Mouse (Mus musculus) kidney, embryonic 15.5 days (tissue): ENCODE results near the gene Gm38100. TPM values are rescaled to one million over a fixed set of nuclear protein-coding genes. Genes with fewer than 3 reads are reported as not detected.
A peak's percentile ranks its signal among the peaks of the same experiment; 100 is the strongest.

Source experiments
- ATAC-seq: fragments of 200-750 bp; cut with Nextera tagmentation; replicated peaks from 2 replicates; pipeline ENCODE4 v1.8.0; 2017; ENCODE audit warnings: moderate TSS enrichment; ENCODE audit not compliant: low FRiP score
- H3K27ac ChIP-seq: fragments of 300-500 bp; sonication (generic); 2 replicates; pipeline ENCODE4 v1.5.1; 2015; ENCODE audit warnings: mild to moderate bottlenecking, inconsistent platforms
- H3K27me3 ChIP-seq: fragments of 300-500 bp; sonication (generic); 2 replicates; pipeline ENCODE4 v1.6.1; 2015; ENCODE audit warnings: inconsistent platforms
- H3K36me3 ChIP-seq: fragments of 300-500 bp; sonication (generic); 2 replicates; pipeline ENCODE4 v1.6.1; 2015; ENCODE audit warnings: inconsistent platforms
- H3K4me1 ChIP-seq: fragments of 300-500 bp; sonication (generic); 2 replicates; pipeline ENCODE4 v1.6.1; 2015; ENCODE audit warnings: inconsistent platforms
- H3K4me2 ChIP-seq: fragments of 300-500 bp; sonication (generic); 2 replicates; pipeline ENCODE4 v1.6.1; 2015; ENCODE audit warnings: moderate library complexity, mild to moderate bottlenecking, inconsistent platforms
- H3K4me3 ChIP-seq: fragments of 300-500 bp; sonication (generic); replicated peaks from 2 replicates; pipeline ENCODE4 v1.5.1; 2015; ENCODE audit warnings: mild to moderate bottlenecking, inconsistent platforms
- H3K9ac ChIP-seq: fragments of 300-500 bp; sonication (generic); 2 replicates; pipeline ENCODE4 v1.6.1; 2015; ENCODE audit warnings: mild to moderate bottlenecking, inconsistent platforms
- H3K9me3 ChIP-seq: fragments of 300-500 bp; sonication (generic); replicated peaks from 2 replicates; pipeline ENCODE4 v1.6.1; 2016; ENCODE audit warnings: inconsistent platforms
- WGBS: fragments of 180-500 bp; shearing (Covaris S2); methylation state at CpG from one replicate; pipeline ENCODE4 v1.1.7; 2015; ENCODE audit warnings: mixed read lengths; 5-methylcytosine and 5-hydroxymethylcytosine counted together
- polyA plus RNA-seq: library from polyadenylated mRNA; unstranded; fragments of >200 nt; fragmentation: Nextera tagmentation; extraction: Ambion mirVana; gene quantifications from 2 replicates; pipeline ENCODE4 v1.2.1, GENCODE M21; 2015

Gm38100 gene
- polyA plus RNA-seq, 1 experiment from 2014 or later: 0.16 TPM

GRCm38 (mm10) chr1:175923848-175924787 lies 4.0 kb downstream of the Gm38100 start:
- ATAC-seq: 0 out of 2 replicates have a peak, but pooled peaks have one; percentile 40
- Histone ChIP-seq H3K27ac (no peak overlapping the region), H3K4me3 (no peak overlapping the region), H3K9ac (no peak overlapping the region), H3K9me3 (no peaks in the 10 kb centered on the region), H3K36me3 (no peaks in the 10 kb centered on the region), H3K4me1 (no peaks in the 10 kb centered on the region), H3K4me2 (no peak overlapping the region), H3K27me3 (no peaks in the 10 kb centered on the region)
- 54% methylated on average over 7 of the region's 7 CpGs for WGBS

DNA sequence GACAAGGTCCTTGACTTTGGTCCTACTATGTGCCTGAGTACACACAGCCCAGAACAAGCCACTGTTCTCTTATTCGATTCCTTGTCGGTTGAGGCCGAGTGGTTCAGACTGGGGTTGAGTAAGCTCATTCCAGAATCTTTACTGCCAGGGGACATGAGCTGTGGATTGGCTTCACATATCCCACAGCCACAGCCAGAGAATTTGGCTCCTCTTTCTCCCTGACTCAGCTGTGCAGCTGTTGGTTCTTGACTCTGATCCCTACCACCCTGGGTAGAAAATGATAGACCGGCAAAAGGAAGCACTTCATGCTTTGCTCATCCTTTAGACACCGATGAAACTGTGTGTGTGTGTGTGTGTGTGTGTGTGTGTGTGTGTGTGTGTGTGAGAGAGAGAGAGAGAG lies 11.3 kb downstream of the Gm38100 start:
- 93% methylated on average over 5 of the region's 5 CpGs for WGBS
- H3K27me3 ChIP-seq: no peaks in the 10 kb centered on the region

GRCm38 (mm10) chr1:175936282-175936737 lies 16.2 kb downstream of the Gm38100 start:
- H3K9me3 ChIP-seq: no peaks in the 10 kb centered on the region
- H3K4me2 ChIP-seq: peak overlapping the region; percentile 50
- H3K9ac ChIP-seq: no peak overlapping the region
- ATAC-seq: peak; percentile 93
- H3K27me3 ChIP-seq: no peaks in the 10 kb centered on the region
- no peak overlapping the region for H3K4me3 ChIP-seq
- no peaks in the 10 kb centered on the region for H3K36me3 ChIP-seq
- H3K27ac ChIP-seq: no peak overlapping the region
- H3K4me1 ChIP-seq: peaks cover 3% of the 10 kb centered on the region; the same call in 1 of the 2 replicates
- 11% methylated on average over 11 of the region's 11 CpGs for WGBS

More for the DNA sequence above, 11.3 kb downstream of the Gm38100 start:
- no peak overlapping the region for H3K4me3 ChIP-seq
- H3K9me3 ChIP-seq: no peaks in the 10 kb centered on the region
- H3K9ac ChIP-seq: no peak overlapping the region
- no peaks in the 10 kb centered on the region for H3K36me3 ChIP-seq
- ATAC-seq: no peak
- H3K27ac ChIP-seq: no peak overlapping the region
- H3K4me2 ChIP-seq: no peak overlapping the region
- H3K4me1 ChIP-seq: peaks cover 3% of the 10 kb centered on the region; the same call in 1 of the 2 replicates

- WGBS: 81% methylated on average over 3 of the region's 3 CpGs
- no peaks in the 10 kb centered on the region for H3K9me3 ChIP-seq
- ATAC-seq: no peak
Observed at GRCm38 (mm10) chr1:175938731-175939130, 18.6 kb downstream of the Gm38100 start.

GRCm38 (mm10) chr1:175943168-175943567 lies 23.0 kb downstream of the Gm38100 start:
- no peak overlapping the region for H3K4me3 ChIP-seq
- ATAC-seq: no peak
- H3K4me2 ChIP-seq: no peak overlapping the region
- 0 out of 2 replicates have a peak, but pooled peaks cover 3% of the 10 kb centered on the region for H3K4me1 ChIP-seq
- H3K27ac ChIP-seq: no peak overlapping the region
- WGBS: 88% methylated on average over 7 of the region's 7 CpGs
- no peak overlapping the region for H3K9ac ChIP-seq
- H3K36me3 ChIP-seq: no peaks in the 10 kb centered on the region
- no peaks in the 10 kb centered on the region for H3K9me3 ChIP-seq
- no peaks in the 10 kb centered on the region for H3K27me3 ChIP-seq

More at GRCm38 (mm10) chr1:175938731-175939130, 18.6 kb downstream of the Gm38100 start:
- Histone ChIP-seq H3K27me3 (no peaks in the 10 kb centered on the region), H3K36me3 (no peaks in the 10 kb centered on the region), H3K4me1 (peaks cover 3% of the 10 kb centered on the region; the same call in 1 of the 2 replicates), H3K4me2 (no peak overlapping the region), H3K4me3 (no peak overlapping the region), H3K9ac (no peak overlapping the region), H3K27ac (no peak overlapping the region)

GRCm38 (mm10) chr1:175946718-175947315 lies 26.7 kb downstream of the Gm38100 start:
- H3K4me1 ChIP-seq: 0 out of 2 replicates have a peak, but pooled peaks cover 3% of the 10 kb centered on the region
- no peak overlapping the region for H3K4me3 ChIP-seq
- H3K27me3 ChIP-seq: no peaks in the 10 kb centered on the region
- no peak overlapping the region for H3K27ac ChIP-seq
- no peaks in the 10 kb centered on the region for H3K9me3 ChIP-seq
- H3K4me2 ChIP-seq: no peak overlapping the region
- ATAC-seq: peak; percentile 33; the same call in 1 of the 2 replicates
- WGBS: 27% methylated on average over 4 of the region's 4 CpGs
- H3K9ac ChIP-seq: no peak overlapping the region
- no peaks in the 10 kb centered on the region for H3K36me3 ChIP-seq

GRCm38 (mm10) chr1:175950421-175950820 lies 30.3 kb downstream of the Gm38100 start:
- no peak overlapping the region for H3K4me2 ChIP-seq
- no peaks in the 10 kb centered on the region for H3K9me3 ChIP-seq
- peak; percentile 49; the same call in 1 of the 2 replicates for ATAC-seq
- no peak overlapping the region for H3K4me3 ChIP-seq
- H3K27me3 ChIP-seq: no peaks in the 10 kb centered on the region
- no peaks in the 10 kb centered on the region for H3K36me3 ChIP-seq
- 0 out of 2 replicates have a peak, but pooled peaks cover 3% of the 10 kb centered on the region for H3K4me1 ChIP-seq
- H3K27ac ChIP-seq: no peak overlapping the region
- H3K9ac ChIP-seq: no peak overlapping the region
- WGBS: 69% methylated on average over 3 of the region's 3 CpGs

GRCm38 (mm10) chr1:175950851-175951250 lies 30.7 kb downstream of the Gm38100 start:
- no peaks in the 10 kb centered on the region for H3K36me3 ChIP-seq
- no peaks in the 10 kb centered on the region for H3K27me3 ChIP-seq
- H3K27ac ChIP-seq: no peak overlapping the region
- WGBS: 77% methylated on average over 2 of the region's 2 CpGs
- no peaks in the 10 kb centered on the region for H3K9me3 ChIP-seq
- H3K9ac ChIP-seq: no peak overlapping the region
- ATAC-seq: no peak
- 0 out of 2 replicates have a peak, but pooled peaks cover 3% of the 10 kb centered on the region for H3K4me1 ChIP-seq
- no peak overlapping the region for H3K4me3 ChIP-seq
- no peak overlapping the region for H3K4me2 ChIP-seq

DNA sequence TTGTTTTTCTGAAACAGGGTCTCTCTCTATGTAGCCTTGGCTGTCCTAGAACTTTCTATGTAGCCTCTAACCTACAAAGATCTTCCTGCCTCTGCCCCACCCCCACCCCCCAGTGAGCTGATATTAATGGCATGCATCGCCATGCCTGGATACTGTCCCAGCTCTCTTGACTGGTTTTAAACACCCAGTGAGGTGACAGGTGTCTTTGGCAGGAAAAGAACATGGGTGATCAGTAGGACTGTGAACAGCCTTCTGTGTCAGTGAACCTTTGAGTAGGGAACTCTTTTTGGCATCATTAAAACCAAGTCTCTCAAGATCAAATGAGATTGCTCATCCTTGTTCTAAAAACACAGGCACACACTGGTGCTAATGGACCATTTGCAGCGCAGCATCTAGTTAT lies 41.7 kb downstream of the Gm38100 start:
- no peak overlapping the region for H3K9ac ChIP-seq
- H3K27me3 ChIP-seq: no peaks in the 10 kb centered on the region
- no peaks in the 10 kb centered on the region for H3K36me3 ChIP-seq
- H3K9me3 ChIP-seq: no peaks in the 10 kb centered on the region
- no peak overlapping the region for H3K4me3 ChIP-seq
- 92% methylated on average over 2 of the region's 2 CpGs for WGBS
- no peak overlapping the region for H3K27ac ChIP-seq
- no peaks in the 10 kb centered on the region for H3K4me1 ChIP-seq
- no peak for ATAC-seq
- H3K4me2 ChIP-seq: no peak overlapping the region

DNA sequence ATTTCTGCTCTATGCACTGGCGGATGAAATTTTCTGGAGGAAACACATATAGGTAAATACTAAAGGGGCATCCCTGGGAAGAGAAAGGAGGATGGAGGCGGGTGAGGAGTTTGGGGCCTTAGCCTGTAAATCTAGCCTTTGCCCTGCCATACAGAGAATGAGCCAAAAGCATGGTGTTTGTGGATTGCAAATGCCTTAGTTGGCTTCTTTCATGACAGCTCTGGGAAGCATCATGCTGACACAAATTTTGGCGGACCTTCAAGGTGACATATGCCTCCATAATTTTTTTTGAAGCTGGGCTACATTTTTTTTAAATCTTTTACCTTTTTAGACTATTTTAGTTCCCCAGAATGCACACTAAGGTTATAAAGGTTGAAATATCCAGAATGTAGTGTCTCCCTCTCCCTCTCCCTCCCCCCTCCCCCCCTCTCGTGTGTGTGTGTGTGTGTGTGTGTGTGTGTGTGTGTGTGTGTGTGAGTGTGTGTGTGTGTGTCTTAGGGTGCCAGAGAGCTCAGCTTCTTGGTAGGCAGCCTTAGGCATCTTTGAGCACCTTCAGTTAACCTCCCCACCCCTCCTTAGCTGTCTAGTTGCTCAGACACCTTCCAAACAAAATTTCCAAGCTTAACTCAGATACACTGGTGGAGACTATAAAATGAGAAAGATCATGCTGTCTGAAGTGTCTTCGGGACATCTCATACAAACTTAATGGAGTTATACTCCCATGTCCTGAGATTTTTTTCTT lies 47.0 kb downstream of the Gm38100 start:
- Histone ChIP-seq H3K4me1 (no peaks in the 10 kb centered on the region), H3K4me2 (no peak overlapping the region), H3K9ac (no peak overlapping the region), H3K27ac (no peak overlapping the region), H3K36me3 (no peaks in the 10 kb centered on the region), H3K4me3 (no peak overlapping the region), H3K27me3 (no peaks in the 10 kb centered on the region), H3K9me3 (no peaks in the 10 kb centered on the region)
- no peak for ATAC-seq
- 87% methylated on average over 5 of the region's 5 CpGs for WGBS

GRCm38 (mm10) chr1:175970710-175971109 lies 50.6 kb downstream of the Gm38100 start:
- H3K9me3 ChIP-seq: no peaks in the 10 kb centered on the region
- no peak for ATAC-seq
- no peaks in the 10 kb centered on the region for H3K36me3 ChIP-seq
- H3K27ac ChIP-seq: no peak overlapping the region
- no peak overlapping the region for H3K4me3 ChIP-seq
- H3K9ac ChIP-seq: no peak overlapping the region
- H3K4me1 ChIP-seq: no peaks in the 10 kb centered on the region
- no peak overlapping the region for H3K4me2 ChIP-seq
- whole genome bisulfite sequencing: 87% methylated on average over 5 of the region's 5 CpGs
- no peaks in the 10 kb centered on the region for H3K27me3 ChIP-seq
